Mouse (Mus musculus): ENCODE measurements around the gene Nisch.

- TF ChIP-seq MAFK (IDR thresholded peaks at IDR 0.05; ENCODE audit: insufficient read depth, low read depth, low read length) (no peak), ZNF384 (IDR thresholded peaks at IDR 0.05; ENCODE audit: low read depth, low read length) (no peak), CHD2 (IDR thresholded peaks at IDR 0.05; ENCODE audit: low read depth, low read length) (no peak)
These were observed 21.2 kb downstream of the Nisch start for GRCm38 (mm10) chr14:31195521-31195920.

All from ES-E14 (cell line).